8 mouse cellular contexts compared by ENCODE assay signal in the genomic region with DNA sequence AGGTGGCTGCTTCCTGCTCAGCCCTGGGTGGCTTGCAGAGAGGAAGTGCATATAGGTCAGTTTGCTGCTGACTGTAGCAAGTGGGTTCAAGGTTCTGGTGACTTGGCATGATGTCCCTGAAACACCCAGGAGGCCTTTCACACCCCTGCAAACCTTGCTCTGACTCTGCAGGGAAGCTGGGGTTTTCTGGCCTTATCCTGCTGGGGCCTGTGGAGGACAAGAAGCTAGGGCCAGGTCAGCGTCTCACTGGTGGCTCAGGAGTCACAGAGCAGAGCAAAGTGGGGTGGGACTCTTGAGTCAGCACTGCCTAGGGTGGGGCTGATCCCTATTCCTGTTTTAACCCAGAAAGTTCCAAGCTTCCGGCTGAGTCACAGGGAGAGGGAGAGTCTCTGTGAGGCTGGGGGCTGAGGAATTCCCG. TPM values are rescaled to one million over a fixed set of nuclear protein-coding genes. Genes with fewer than 3 reads are reported as not detected.
DNase-seq lines count a peak whose midpoint lies in the region; ATAC-seq lines count a peak whose summit lies in the region.

No protein-coding gene starts in this region.

- no peak overlapping the region for H3K9ac ChIP-seq in forebrain, embryonic 12.5 days
- 0 out of 2 replicates have a peak overlapping the region, but pooled peaks have one; percentile 7 for H3K9ac ChIP-seq in embryonic facial prominence, embryonic 14.5 days (ENCODE audit: low read depth, low read length)
- no peak overlapping the region for H3K9ac ChIP-seq in limb, embryonic 13.5 days
- no peak overlapping the region for H3K9ac ChIP-seq in midbrain, embryonic 14.5 days (replicated peaks; ENCODE audit: low read length)

- WGBS in forebrain, embryonic 10.5 days = 76% methylated on average over 3 of the region's 3 CpGs
- WGBS in forebrain, embryonic 12.5 days = 69% methylated on average over 3 of the region's 3 CpGs
- 56% methylated on average over 3 of the region's 3 CpGs for WGBS in embryonic facial prominence, embryonic 14.5 days
- 72% methylated on average over 3 of the region's 3 CpGs for WGBS in limb, embryonic 13.5 days
- WGBS in midbrain, embryonic 14.5 days = 67% methylated on average over 3 of the region's 3 CpGs

- no peak overlapping the region for H3K4me3 ChIP-seq in forebrain, embryonic 10.5 days
- no peak overlapping the region for H3K4me3 ChIP-seq in forebrain, embryonic 12.5 days (replicated peaks)
- no peak overlapping the region for H3K4me3 ChIP-seq in embryonic facial prominence, embryonic 14.5 days (ENCODE audit: low read depth, low read length)
- H3K4me3 ChIP-seq in limb, embryonic 13.5 days = no peak overlapping the region
- no peak overlapping the region for H3K4me3 ChIP-seq in midbrain, embryonic 14.5 days (replicated peaks; ENCODE audit: low read depth, low read length)

- ATAC-seq in forebrain, embryonic 12.5 days (ENCODE audit: low FRiP score) = no peak
- ATAC-seq in embryonic facial prominence, embryonic 14.5 days (ENCODE audit: low read depth) = 0 out of 2 replicates have a peak, but pooled peaks have one; percentile 2
- no peak for ATAC-seq in limb, embryonic 13.5 days (ENCODE audit: low FRiP score, low read depth)
- no peak for ATAC-seq in cerebellum, adult (ENCODE audit: insufficient number of reproducible peaks, low FRiP score, low TSS enrichment)
- ATAC-seq in midbrain, embryonic 14.5 days (ENCODE audit: low FRiP score, low TSS enrichment) = no peak

- H3K4me1 ChIP-seq in forebrain, embryonic 10.5 days = peaks cover 79% of the 10 kb centered on the region
- peaks cover 55% of the 10 kb centered on the region for H3K4me1 ChIP-seq in forebrain, embryonic 12.5 days
- peaks cover 23% of the 10 kb centered on the region for H3K4me1 ChIP-seq in embryonic facial prominence, embryonic 14.5 days (ENCODE audit: control insufficient read depth, insufficient read depth, low read length)
- H3K4me1 ChIP-seq in limb, embryonic 13.5 days = peaks cover 60% of the 10 kb centered on the region
- H3K4me1 ChIP-seq in midbrain, embryonic 14.5 days (ENCODE audit: control insufficient read depth, insufficient read depth, low read length) = peaks cover 22% of the 10 kb centered on the region

- H3K9me3 ChIP-seq in forebrain, embryonic 10.5 days = no peaks in the 10 kb centered on the region
- H3K9me3 ChIP-seq in forebrain, embryonic 12.5 days = no peaks in the 10 kb centered on the region
- no peaks in the 10 kb centered on the region for H3K9me3 ChIP-seq in embryonic facial prominence, embryonic 14.5 days (ENCODE audit: control insufficient read depth, low read length)
- H3K9me3 ChIP-seq in limb, embryonic 13.5 days = no peaks in the 10 kb centered on the region
- H3K9me3 ChIP-seq in midbrain, embryonic 14.5 days (ENCODE audit: control insufficient read depth, low read length) = no peaks in the 10 kb centered on the region

- H3K4me2 ChIP-seq in forebrain, embryonic 12.5 days = no peak overlapping the region
- peak overlapping the region; percentile 10; the same call in 1 of the 2 replicates for H3K4me2 ChIP-seq in embryonic facial prominence, embryonic 14.5 days (ENCODE audit: low read depth, low read length)
- H3K4me2 ChIP-seq in limb, embryonic 13.5 days (replicated peaks) = no peak overlapping the region
- no peak overlapping the region for H3K4me2 ChIP-seq in midbrain, embryonic 14.5 days (ENCODE audit: low read length)

- intact Hi-C loops in left cerebral cortex, postnatal 36 days (cut with DNase I) = no loop called here

- no peaks in the 10 kb centered on the region for H3K27me3 ChIP-seq in forebrain, embryonic 10.5 days (ENCODE audit: poor library complexity, severe bottlenecking)
- no peaks in the 10 kb centered on the region for H3K27me3 ChIP-seq in forebrain, embryonic 12.5 days
- H3K27me3 ChIP-seq in embryonic facial prominence, embryonic 14.5 days (replicated peaks; ENCODE audit: control insufficient read depth, insufficient read depth, low read length) = no peaks in the 10 kb centered on the region
- no peaks in the 10 kb centered on the region for H3K27me3 ChIP-seq in limb, embryonic 13.5 days
- H3K27me3 ChIP-seq in midbrain, embryonic 14.5 days (ENCODE audit: control insufficient read depth, insufficient read depth, low read length) = no peaks in the 10 kb centered on the region

- DNase-seq in forebrain, embryonic 10.5 days (ENCODE audit: extremely low spot score, low spot score) = no peak
- peak; percentile 69 for DNase-seq in 416B (ENCODE audit: low read depth)
- no peak for DNase-seq in embryonic facial prominence, embryonic 14.5 days (ENCODE audit: low spot score)
- DNase-seq in left cerebral cortex, postnatal 36 days (ENCODE audit: low spot score in 2 of 2) = no peak
- DNase-seq in midbrain, embryonic 14.5 days = no peak

- H3K27ac ChIP-seq in forebrain, embryonic 10.5 days = peak overlapping the region; percentile 32
- no peak overlapping the region for H3K27ac ChIP-seq in forebrain, embryonic 12.5 days
- H3K27ac ChIP-seq in embryonic facial prominence, embryonic 14.5 days (replicated peaks; ENCODE audit: low read depth, low read length) = peak overlapping the region; percentile 74
- peak overlapping the region; percentile 28; the same call in 1 of the 2 replicates for H3K27ac ChIP-seq in limb, embryonic 13.5 days
- H3K27ac ChIP-seq in midbrain, embryonic 14.5 days (replicated peaks; ENCODE audit: low read depth, low read length) = no peak overlapping the region

- peaks cover 32% of the 10 kb centered on the region for H3K36me3 ChIP-seq in forebrain, embryonic 10.5 days (replicated peaks)
- H3K36me3 ChIP-seq in forebrain, embryonic 12.5 days (replicated peaks) = 0 out of 2 replicates have a peak, but pooled peaks cover under 1% of the 10 kb centered on the region
- no peaks in the 10 kb centered on the region for H3K36me3 ChIP-seq in embryonic facial prominence, embryonic 14.5 days (ENCODE audit: control insufficient read depth, insufficient read depth, low read length)
- H3K36me3 ChIP-seq in limb, embryonic 13.5 days = peaks cover under 1% of the 10 kb centered on the region; the same call in 1 of the 2 replicates
- H3K36me3 ChIP-seq in midbrain, embryonic 14.5 days (ENCODE audit: control insufficient read depth, insufficient read depth, low read length) = no peaks in the 10 kb centered on the region

RNA-seq across cellular contexts. Expression of a gene that starts 20.7 kb away (rescaled TPM):
- polyA plus RNA-seq in forebrain, embryonic 10.5 days (2016; fragmentation: Nextera tagmentation; extraction: Ambion mirVana) = 15.1 and 15.9 TPM in 2 replicates
- 16.7 and 19.4 TPM in 2 replicates for polyA plus RNA-seq in forebrain, embryonic 12.5 days (2016; fragmentation: Nextera tagmentation; extraction: Ambion mirVana)
- polyA plus RNA-seq in embryonic facial prominence, embryonic 14.5 days (2014; fragmentation: Nextera tagmentation; extraction: Ambion mirVana) = 10.5 and 11.9 TPM in 2 replicates
- 14.1 and 15.6 TPM in 2 replicates for polyA plus RNA-seq in limb, embryonic 13.5 days (2015; fragmentation: Nextera tagmentation; extraction: Ambion mirVana)
- total RNA-seq in left cerebral cortex, postnatal 36 days (2021) = 10 to 100 TPM; 16.9 to 19.1 TPM
- 19.8 and 21.9 TPM in 2 replicates for polyA plus RNA-seq in midbrain, embryonic 14.5 days (2014; fragmentation: Nextera tagmentation; extraction: Ambion mirVana)

RNA-seq across cellular contexts. Expression of a gene that starts 25.3 kb away (rescaled TPM):
- 69.0 and 70.2 TPM in 2 replicates for polyA plus RNA-seq in forebrain, embryonic 10.5 days (2016; fragmentation: Nextera tagmentation; extraction: Ambion mirVana)
- polyA plus RNA-seq in forebrain, embryonic 12.5 days (2016; fragmentation: Nextera tagmentation; extraction: Ambion mirVana) = 34.7 and 41.6 TPM in 2 replicates
- polyA plus RNA-seq in embryonic facial prominence, embryonic 14.5 days (2014; fragmentation: Nextera tagmentation; extraction: Ambion mirVana) = 73.7 and 89.1 TPM in 2 replicates
- polyA plus RNA-seq in limb, embryonic 13.5 days (2015; fragmentation: Nextera tagmentation; extraction: Ambion mirVana) = 61.9 and 70.1 TPM in 2 replicates
- total RNA-seq in left cerebral cortex, postnatal 36 days (2021) = 10 to 100 TPM; 21.7 to 21.8 TPM
- polyA plus RNA-seq in midbrain, embryonic 14.5 days (2014; fragmentation: Nextera tagmentation; extraction: Ambion mirVana) = 24.2 and 26.7 TPM in 2 replicates

RNA-seq across cellular contexts. Expression of a gene that starts 25.3 kb away (rescaled TPM):
- 6.3 and 6.7 TPM in 2 replicates for polyA plus RNA-seq in forebrain, embryonic 10.5 days (2016; fragmentation: Nextera tagmentation; extraction: Ambion mirVana)
- 4.2 and 4.8 TPM in 2 replicates for polyA plus RNA-seq in forebrain, embryonic 12.5 days (2016; fragmentation: Nextera tagmentation; extraction: Ambion mirVana)
- 2.0 and 2.6 TPM in 2 replicates for polyA plus RNA-seq in embryonic facial prominence, embryonic 14.5 days (2014; fragmentation: Nextera tagmentation; extraction: Ambion mirVana)
- polyA plus RNA-seq in limb, embryonic 13.5 days (2015; fragmentation: Nextera tagmentation; extraction: Ambion mirVana) = 3.5 TPM in 2 replicates
- total RNA-seq in left cerebral cortex, postnatal 36 days (2021) = 1 to 10 TPM; 6.0 to 6.6 TPM
- polyA plus RNA-seq in midbrain, embryonic 14.5 days (2014; fragmentation: Nextera tagmentation; extraction: Ambion mirVana) = 4.0 TPM in 2 replicates

RNA-seq across cellular contexts. Expression of a gene that starts 38.9 kb away (rescaled TPM):
- 0.84 and 0.99 TPM in 2 replicates for polyA plus RNA-seq in forebrain, embryonic 10.5 days (2016; fragmentation: Nextera tagmentation; extraction: Ambion mirVana)
- 1.1 and 1.3 TPM in 2 replicates for polyA plus RNA-seq in forebrain, embryonic 12.5 days (2016; fragmentation: Nextera tagmentation; extraction: Ambion mirVana)
- 0.35 and 0.79 TPM in 2 replicates for polyA plus RNA-seq in embryonic facial prominence, embryonic 14.5 days (2014; fragmentation: Nextera tagmentation; extraction: Ambion mirVana)
- polyA plus RNA-seq in limb, embryonic 13.5 days (2015; fragmentation: Nextera tagmentation; extraction: Ambion mirVana) = 1.3 and 1.5 TPM in 2 replicates
- 1 to 10 TPM; 1.7 to 1.8 TPM for total RNA-seq in left cerebral cortex, postnatal 36 days (2021)
- polyA plus RNA-seq in midbrain, embryonic 14.5 days (2014; fragmentation: Nextera tagmentation; extraction: Ambion mirVana) = 1.2 and 2.2 TPM in 2 replicates

RNA-seq across cellular contexts. Expression of a gene that starts 53.7 kb away (rescaled TPM):
- polyA plus RNA-seq in forebrain, embryonic 10.5 days (2016; fragmentation: Nextera tagmentation; extraction: Ambion mirVana) = 43.0 and 44.9 TPM in 2 replicates
- polyA plus RNA-seq in forebrain, embryonic 12.5 days (2016; fragmentation: Nextera tagmentation; extraction: Ambion mirVana) = 56.8 TPM in 2 replicates
- polyA plus RNA-seq in embryonic facial prominence, embryonic 14.5 days (2014; fragmentation: Nextera tagmentation; extraction: Ambion mirVana) = 45.7 and 45.8 TPM in 2 replicates
- 49.3 and 50.8 TPM in 2 replicates for polyA plus RNA-seq in limb, embryonic 13.5 days (2015; fragmentation: Nextera tagmentation; extraction: Ambion mirVana)
- 10 to 100 TPM; 44.8 to 45.9 TPM for total RNA-seq in left cerebral cortex, postnatal 36 days (2021)
- 67.3 and 70.8 TPM in 2 replicates for polyA plus RNA-seq in midbrain, embryonic 14.5 days (2014; fragmentation: Nextera tagmentation; extraction: Ambion mirVana)

Comparison
In these comparisons a context has a peak if more than half of its experiments do, and no peak if none do; other contexts are left out.
1. H3K27ac ChIP-seq: peak in forebrain, embryonic 10.5 days (single experiment), embryonic facial prominence, embryonic 14.5 days (single experiment) and limb, embryonic 13.5 days (single experiment); none in forebrain, embryonic 12.5 days (single experiment) and midbrain, embryonic 14.5 days (single experiment).